Mouse (Mus musculus) megakaryocyte progenitor cell, adult 5-6 weeks (primary cell): Measurements from ENCODE around the gene Gm7694. TPM values are rescaled to one million over a fixed set of nuclear protein-coding genes. Genes with fewer than 3 reads are reported as not detected.

ENCODE experiments used
- ATAC-seq: replicated peaks from 2 replicates; pipeline ENCODE4 v1.8.0; 2016; ENCODE audit warnings: mild to moderate bottlenecking, moderate TSS enrichment, inconsistent platforms; ENCODE audit not compliant: poor library complexity
- total RNA-seq, 2 experiments: library from RNA; stranded (forward) in 1 of 2; stranded (reverse) in 1 of 2; fragments of 157-497, 149-512 nt in 1 of 2; fragments of 200-1000 nt in 1 of 2; gene quantifications; 2 replicates each; pipeline versions ENCODE4 v1.2.3 to v1.2.4; 2015 to 2017

Gene Gm7694
- total RNA-seq, 2 experiments from 2014 or later, result 1.4 to 4.5 TPM

- ATAC-seq, result peak; percentile 98
These were observed 13.7 kb downstream of the Gm7694 start for GRCm38 (mm10) chr1:170292239-170292951.

DNA sequence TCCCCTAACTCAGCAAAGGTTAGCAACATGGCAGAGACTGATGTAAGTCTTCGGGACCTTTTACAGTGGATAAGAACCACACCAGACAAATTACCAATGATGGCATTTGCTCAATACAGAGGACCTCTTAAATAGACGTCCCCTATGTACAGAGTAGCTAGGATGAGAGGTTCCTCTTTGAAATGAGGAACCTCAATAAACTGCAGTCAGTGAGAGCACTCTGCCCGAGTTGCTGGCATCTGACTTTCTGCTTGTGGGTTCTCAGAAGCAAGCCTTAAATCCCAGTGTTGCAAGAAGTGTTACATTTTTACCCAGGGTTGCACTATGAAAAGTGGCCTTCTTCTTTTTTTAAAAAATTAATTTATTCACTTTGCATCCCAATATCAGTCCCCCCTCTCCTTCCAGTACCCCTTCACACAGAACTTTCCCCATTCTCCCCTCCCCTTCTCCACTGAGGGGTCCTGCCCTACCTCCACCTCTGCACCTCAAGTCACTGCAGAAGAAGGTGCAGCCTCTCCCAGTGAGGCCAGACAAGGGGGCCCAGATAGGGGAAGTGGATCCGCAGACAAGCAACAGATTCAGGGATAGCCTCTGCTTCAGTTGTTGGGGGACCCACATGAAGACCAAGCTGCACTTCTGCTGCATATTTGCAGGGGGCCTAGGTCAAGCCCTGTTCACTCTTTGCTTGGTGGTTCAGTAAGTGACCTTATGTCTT is 23.6 kb downstream of the Gm7694 start:
- peak; percentile 96 for ATAC-seq

DNA sequence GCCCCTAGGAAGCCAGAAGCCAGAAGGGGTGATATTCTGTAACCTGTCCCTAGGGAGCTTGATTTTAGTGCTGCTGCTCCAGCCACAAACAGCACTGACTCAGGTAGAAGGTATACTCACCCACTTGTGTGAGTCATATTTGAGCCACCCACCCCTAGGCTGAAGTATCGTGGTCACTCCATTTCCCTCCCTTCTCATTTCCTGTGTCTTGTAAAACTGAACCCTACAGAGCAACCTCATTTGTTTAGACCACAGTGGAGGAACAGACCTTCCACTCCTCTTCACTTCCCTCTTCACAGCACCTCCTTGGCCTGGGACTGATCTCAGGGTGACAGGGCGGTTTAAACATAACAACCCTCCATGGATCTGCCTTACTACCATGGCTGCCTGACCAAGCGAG is 29.1 kb downstream of the Gm7694 start, which contains the start of gene Sh2d1b1:
Gene Sh2d1b1 (plus strand): TSS at position 305 of the 400 bp plus-strand sequence.
- ATAC-seq, result peak; percentile 82

DNA sequence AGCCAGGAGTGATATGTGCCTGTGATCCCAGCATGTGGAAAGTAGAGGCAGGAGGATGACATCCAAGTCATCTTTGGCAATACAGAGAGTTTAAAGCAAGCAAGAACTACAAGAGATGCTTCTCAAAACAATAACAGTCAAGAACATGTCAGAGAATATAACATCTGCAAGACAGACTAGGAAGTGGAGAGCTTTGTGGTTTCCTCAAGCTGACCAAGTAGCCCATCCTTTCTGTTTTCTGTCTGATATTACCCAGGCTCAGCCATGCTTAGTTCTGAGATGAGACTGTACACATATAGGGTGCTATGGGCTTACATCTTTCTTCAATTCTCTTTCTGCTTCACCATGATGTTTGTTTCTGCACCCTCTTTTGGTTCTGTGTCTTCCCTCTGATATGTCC is 32.9 kb downstream of the Gm7694 start:
- peak; percentile 48; the same call in 1 of the 2 replicates for ATAC-seq

DNA sequence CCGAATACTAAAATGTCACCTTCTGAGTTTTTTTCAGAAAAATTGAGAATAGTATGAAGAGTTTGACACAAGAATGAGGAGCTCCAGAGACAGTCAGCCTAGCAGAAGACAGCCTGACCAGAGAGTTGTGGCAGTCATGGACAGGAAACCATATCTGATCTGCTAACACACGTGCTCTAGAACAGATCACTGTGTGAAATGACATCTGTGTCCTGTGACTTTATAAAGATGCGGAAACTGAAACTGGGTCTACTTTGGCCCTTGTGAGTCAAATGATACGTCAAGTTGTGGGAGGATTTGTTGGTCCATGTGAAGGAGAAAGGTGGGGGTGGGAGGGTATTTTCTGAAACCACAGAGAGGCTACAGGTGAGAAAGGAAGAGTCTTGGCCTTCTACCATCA is 35.4 kb downstream of the Gm7694 start:
- ATAC-seq, result peak; percentile 42

- ATAC-seq, result peak; percentile 81
These were observed 35.9 kb downstream of the Gm7694 start for GRCm38 (mm10) chr1:170270281-170270680.

DNA sequence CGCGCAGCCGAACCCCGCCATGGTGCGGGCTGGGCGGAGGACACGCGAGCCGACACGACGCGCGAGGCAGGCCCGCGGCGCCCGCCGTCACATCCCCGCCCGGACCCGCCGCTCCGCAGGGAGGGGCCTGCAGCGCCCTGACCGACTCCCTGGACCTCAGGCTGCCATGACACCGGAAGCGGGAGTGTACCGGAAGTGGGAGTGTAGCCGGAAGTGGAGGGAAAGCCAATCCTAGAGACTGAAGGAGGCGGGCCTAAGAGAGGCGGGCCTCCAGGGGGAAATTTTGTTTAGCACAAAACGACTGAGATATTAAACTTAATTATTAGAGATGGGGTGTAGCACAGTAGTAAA is 50.6 kb downstream of the Gm7694 start:
- ATAC-seq, result peak; percentile 100

GRCm38 (mm10) chr1:170254893-170255559 is 51.1 kb downstream of the Gm7694 start:
- peak; percentile 26; the same call in 1 of the 2 replicates for ATAC-seq

Other genes starting within 250 kb of the Gm7694 start
- not detected in 2 replicates for gene Ddr2, start 195.6 kb downstream of the Gm7694 start, total RNA-seq (2015)
- not detected in 2 replicates for gene Ddr2, start 195.6 kb downstream of the Gm7694 start, total RNA-seq (2017)
- gene Uap1, start 131.4 kb downstream of the Gm7694 start, total RNA-seq (2015), result 89.7 and 105 TPM in 2 replicates
- gene Uap1, start 131.4 kb downstream of the Gm7694 start, total RNA-seq (2017), result 62.0 and 74.7 TPM in 2 replicates
- 41.6 and 45.7 TPM in 2 replicates for gene Uhmk1, start 90.9 kb downstream of the Gm7694 start, total RNA-seq (2015)
- 40.8 and 50.4 TPM in 2 replicates for gene Uhmk1, start 90.9 kb downstream of the Gm7694 start, total RNA-seq (2017)
- not detected in 2 replicates for gene Sh2d1b2, start 73.6 kb downstream of the Gm7694 start, total RNA-seq (2015)
- gene Sh2d1b2, start 73.6 kb downstream of the Gm7694 start, total RNA-seq (2017), result not detected in 2 replicates
- 6.5 TPM in 2 replicates for gene Sh2d1b1, start 29.0 kb downstream of the Gm7694 start, total RNA-seq (2015)
- 4.5 and 5.2 TPM in 2 replicates for gene Sh2d1b1, start 29.0 kb downstream of the Gm7694 start, total RNA-seq (2017)
- gene Spata46, start 2.5 kb upstream of the Gm7694 start, total RNA-seq (2015), result not detected in 2 replicates
- gene Spata46, start 2.5 kb upstream of the Gm7694 start, total RNA-seq (2017), result not detected in 2 replicates